Mouse (Mus musculus) liver, embryonic 14.5 days (tissue): ENCODE measurements around the gene Supt7l. TPM values are rescaled to one million over a fixed set of nuclear protein-coding genes. Genes with fewer than 3 reads are reported as not detected.
A peak's percentile ranks its signal among the peaks of the same experiment; 100 is the strongest.

Experiments
- ATAC-seq: fragments of 200-750 bp; cut with Nextera tagmentation; 2 replicates; pipeline ENCODE4 v1.8.0; 2017; ENCODE audit warnings: moderate number of reproducible peaks, mild to moderate bottlenecking, moderate library complexity; ENCODE audit not compliant: insufficient read depth
- DNase-seq, 3 experiments: peaks; one replicate each; pipeline ENCODE4 v3.0.0-alpha.2; 2012 to 2013; ENCODE audit warnings: low read depth in 3 of 3, low spot score in 3 of 3
- H3K27ac ChIP-seq: fragments of 300-500 bp; sonication (generic); 2 replicates; pipeline ENCODE4 v1.5.1; 2014; ENCODE audit warnings: moderate library complexity, mild to moderate bottlenecking, control low read depth, inconsistent platforms
- H3K27me3 ChIP-seq: fragments of 300-500 bp; sonication (generic); 2 replicates; pipeline ENCODE4 v1.6.1; 2014; ENCODE audit warnings: mild to moderate bottlenecking, low read length, moderate library complexity; ENCODE audit not compliant: control insufficient read depth, insufficient read depth
- H3K36me3 ChIP-seq: fragments of 300-500 bp; sonication (generic); replicated peaks from 2 replicates; pipeline ENCODE4 v1.6.1; 2014; ENCODE audit warnings: low read depth; ENCODE audit not compliant: control insufficient read depth, insufficient read depth
- H3K4me1 ChIP-seq, 2 experiments: fragments of 200-500 bp in 1 of 2; fragments of 300-500 bp in 1 of 2; sonication (generic) in 1 of 2; replicated peaks; 2 replicates each; pipeline ENCODE4 v1.6.1; 2012 to 2014; ENCODE audit warnings: antibody characterized with exemption in 1 of 2, inconsistent platforms in 1 of 2, low read length in 1 of 2; ENCODE audit not compliant: control insufficient read depth in 2 of 2, insufficient read depth in 2 of 2
- H3K4me2 ChIP-seq: fragments of 300-500 bp; sonication (generic); 2 replicates; pipeline ENCODE4 v1.6.1; 2014; ENCODE audit warnings: low read depth, mild to moderate bottlenecking, control low read depth, moderate library complexity
- H3K4me3 ChIP-seq, 2 experiments: fragments of 200-500 bp in 1 of 2; fragments of 300-500 bp in 1 of 2; sonication (generic) in 1 of 2; 2 replicates each; pipeline ENCODE4 v1.5.1; 2012 to 2014; ENCODE audit warnings: low read depth in 2 of 2, low read length in 2 of 2, mild to moderate bottlenecking in 2 of 2, control low read depth in 1 of 2, inconsistent platforms in 1 of 2, moderate library complexity in 1 of 2; ENCODE audit not compliant: insufficient read depth in 1 of 2
- H3K9ac ChIP-seq: fragments of 300-500 bp; sonication (generic); replicated peaks from 2 replicates; pipeline ENCODE4 v1.6.1; 2014; ENCODE audit warnings: mild to moderate bottlenecking, control low read depth, moderate library complexity
- H3K9me3 ChIP-seq: fragments of 300-500 bp; sonication (generic); 2 replicates; pipeline ENCODE4 v1.6.1; 2016; ENCODE audit warnings: low read length, mixed read lengths; ENCODE audit not compliant: control insufficient read depth
- CTCF ChIP-seq: IDR thresholded peaks from 2 replicates; pipeline ENCODE4 v1.5.1; 2016; ENCODE audit warnings: antibody characterized with exemption, low read depth, control low read depth
- EP300 ChIP-seq: IDR thresholded peaks from 2 replicates; pipeline ENCODE4 v1.6.1; 2016; ENCODE audit warnings: antibody characterized with exemption, low read depth
- WGBS: fragments of 180-500 bp; shearing (Covaris S2); extraction: QIAGEN DNeasy Blood & Tissue Kit; methylation state at CpG from one replicate; pipeline ENCODE4 v1.1.7; 2014; ENCODE audit not compliant: insufficient replicate concordance; 5-methylcytosine and 5-hydroxymethylcytosine counted together
- polyA plus RNA-seq, 2 experiments: library from polyadenylated mRNA; depleted of rRNA in 1 of 2; stranded (reverse) in 1 of 2; unstranded in 1 of 2; fragments of >200 nt; fragmentation: Nextera tagmentation in 1 of 2; extraction: Ambion mirVana in 1 of 2; gene quantifications; 2 replicates each; pipeline versions ENCODE4 v1.2.1 to v1.2.3; 2012 to 2014

The Supt7l gene
- polyA plus RNA-seq, 2 experiments = 3.3 to 6.0 TPM

DNA sequence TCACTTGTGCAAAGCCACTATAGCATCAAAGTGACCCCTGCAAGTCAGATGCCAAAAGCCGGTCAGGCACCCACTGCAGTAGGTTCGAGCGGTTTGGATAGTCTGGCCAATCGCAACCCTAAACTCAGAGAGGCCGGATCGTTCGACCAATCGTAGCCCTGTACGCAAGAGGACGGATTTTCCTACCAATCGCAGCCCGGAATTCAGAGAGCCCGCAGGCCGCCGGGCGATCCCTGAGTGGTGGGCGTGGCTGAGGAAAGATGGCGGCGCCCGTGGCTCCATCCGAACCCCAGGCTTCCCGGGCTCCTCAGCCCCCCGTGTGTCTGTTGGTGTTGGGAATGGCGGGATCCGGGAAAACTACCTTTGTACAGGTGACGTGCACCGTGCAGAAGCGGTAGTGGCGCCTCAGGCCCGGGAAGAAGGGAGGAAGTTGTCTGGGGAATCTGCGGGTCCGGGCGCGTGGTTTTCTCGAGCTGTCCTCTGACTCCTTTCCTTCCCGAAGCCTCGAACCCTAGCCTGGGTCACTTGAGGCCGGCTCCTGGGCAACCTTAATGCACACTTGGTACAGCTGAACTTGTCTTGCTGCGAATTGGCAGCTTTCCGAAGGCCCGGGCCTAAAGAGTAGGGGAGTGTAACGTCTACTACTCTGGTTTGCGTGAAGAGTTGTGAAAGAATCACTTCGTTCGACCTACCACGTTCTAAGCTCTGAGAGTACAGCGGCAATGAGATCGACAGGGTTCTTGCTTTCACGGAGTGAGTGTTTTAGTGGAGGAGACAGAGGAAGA is 32.9 kb downstream of the Supt7l start, which contains the start of gene Gpn1:
Gene Gpn1 (plus strand): TSS at position 229 of the 785 bp plus-strand sequence.
- WGBS = 1% methylated on average over 49 of the region's 49 CpGs

DNA sequence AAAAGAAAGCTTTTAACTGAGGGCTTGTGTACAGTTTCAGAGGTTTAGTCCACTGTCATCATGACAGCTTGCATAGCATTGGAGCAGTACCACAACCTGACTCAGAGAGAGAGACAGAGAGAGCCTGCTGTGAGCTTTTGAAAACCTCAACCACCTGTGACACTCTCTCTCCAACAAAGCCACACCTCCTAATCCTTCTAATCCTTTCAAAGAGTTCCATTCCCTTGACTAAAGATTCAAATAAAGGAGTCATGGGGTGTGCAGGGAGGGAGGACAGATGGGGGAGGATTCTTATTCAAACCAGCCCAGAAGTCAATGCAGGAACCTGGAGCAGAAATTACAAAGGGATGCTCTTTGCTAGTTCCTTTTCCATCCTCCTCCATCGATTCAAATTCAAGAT is 35.6 kb downstream of the Supt7l start:
- H3K36me3 ChIP-seq = peaks cover 1% of the 10 kb centered on the region
- no peak overlapping the region for H3K4me3 ChIP-seq
- no peak overlapping the region for H3K9ac ChIP-seq
- peaks cover 3 to 14% of the 10 kb centered on the region in 2 experiments; a peak in 3 of 4 replicates for H3K4me1 ChIP-seq
- H3K9me3 ChIP-seq = no peaks in the 10 kb centered on the region
- WGBS = 17% methylated on average over 1 of the region's 1 CpGs
- no peak overlapping the region for H3K4me2 ChIP-seq
- H3K27me3 ChIP-seq = no peaks in the 10 kb centered on the region
- DNase-seq (no peak), ATAC-seq (no peak)
- no peak overlapping the region for H3K27ac ChIP-seq
- TF ChIP-seq EP300 (no peak), CTCF (no peak)

More for the DNA sequence above, 32.9 kb downstream of the Supt7l start, which contains the start of gene Gpn1:
- no peak for TF ChIP-seq CTCF
- TF ChIP-seq EP300 = no peak
- DNase-seq (peak; percentile 81 to 84 (median 83)), ATAC-seq (peak; percentile 99)
- Histone ChIP-seq H3K9ac (peak within 1 kb of the TSS; percentile 76), H3K36me3 (peaks cover 4% of the 10 kb centered on the region), H3K27me3 (no peaks in the 10 kb centered on the region), H3K9me3 (no peaks in the 10 kb centered on the region), H3K27ac (no peak within 1 kb of the TSS), H3K4me1 (peaks cover 3 to 14% of the 10 kb centered on the region in 2 experiments; a peak in 3 of 4 replicates), H3K4me2 (peak within 1 kb of the TSS; percentile 90), H3K4me3 (peak within 1 kb of the TSS; percentile 91 to 99)

DNA sequence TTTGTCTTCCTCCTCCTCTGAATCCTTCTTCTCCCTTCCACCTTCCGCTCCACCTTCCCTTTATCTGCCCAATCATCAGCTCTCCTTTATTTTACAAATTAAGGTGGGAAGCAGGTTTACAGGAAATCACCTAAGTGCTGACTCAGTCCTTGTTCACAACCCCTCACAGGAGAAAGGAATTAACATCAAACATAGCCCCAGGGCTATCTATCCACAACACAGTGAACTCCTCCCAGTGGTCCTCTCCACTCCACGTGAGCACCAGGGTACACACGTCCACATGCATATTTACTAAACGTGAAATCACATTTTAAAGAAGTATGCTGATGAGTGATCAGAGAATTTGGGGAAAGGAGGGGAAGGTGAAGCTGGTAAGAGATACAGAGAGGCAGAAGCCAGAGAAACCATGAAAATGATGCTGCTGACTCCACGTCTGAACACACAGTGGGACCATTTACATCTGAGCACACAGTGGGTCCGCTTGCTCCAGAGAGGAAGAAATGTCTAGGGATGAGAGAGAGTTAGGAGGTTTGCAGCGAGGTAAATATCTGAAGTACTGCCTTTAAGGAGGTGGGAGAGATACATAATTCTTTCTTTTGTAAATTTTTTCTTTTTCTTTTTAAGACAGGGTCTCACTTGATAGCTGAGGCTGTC is 38.4 kb downstream of the Supt7l start:
- Histone ChIP-seq H3K9me3 (no peaks in the 10 kb centered on the region), H3K4me1 (peaks cover 0 to 3% of the 10 kb centered on the region in 2 experiments; a peak in 2 of 4 replicates), H3K27ac (no peak overlapping the region), H3K36me3 (no peaks in the 10 kb centered on the region), H3K27me3 (no peaks in the 10 kb centered on the region), H3K4me2 (no peak overlapping the region), H3K9ac (no peak overlapping the region), H3K4me3 (no peak overlapping the region)
- 43% methylated on average over 7 of the region's 7 CpGs for WGBS
- DNase-seq = no peak
- ATAC-seq = no peak
- TF ChIP-seq CTCF = no peak

DNA sequence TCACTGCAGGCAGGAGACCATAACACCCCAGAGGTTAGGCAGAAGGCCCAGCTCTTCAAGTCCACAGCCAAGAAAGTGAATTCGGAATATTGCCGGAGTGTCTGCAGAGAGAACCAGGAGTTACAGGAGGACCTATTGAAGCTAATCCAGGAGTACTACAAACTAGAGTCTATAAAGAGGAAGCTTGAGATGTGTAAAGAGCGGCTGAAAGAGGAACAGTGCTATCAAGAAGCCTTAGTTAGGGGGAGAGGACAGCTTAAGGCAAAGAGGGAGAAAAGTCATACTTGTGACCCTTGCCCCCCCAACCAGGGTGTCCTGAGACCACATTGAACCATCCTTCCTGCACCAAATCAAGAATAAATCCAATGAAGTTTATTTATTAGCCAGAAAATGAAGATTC is 39.7 kb downstream of the Supt7l start:
- no peak for ATAC-seq
- H3K9me3 ChIP-seq = no peaks in the 10 kb centered on the region
- DNase-seq = no peak
- no peaks in the 10 kb centered on the region for H3K36me3 ChIP-seq
- H3K27ac ChIP-seq = no peak overlapping the region
- TF ChIP-seq EP300 = no peak
- TF ChIP-seq CTCF = no peak
- H3K4me2 ChIP-seq = no peak overlapping the region
- 66% methylated on average over 3 of the region's 3 CpGs for WGBS
- H3K27me3 ChIP-seq = no peaks in the 10 kb centered on the region
- no peaks in the 10 kb centered on the region for H3K4me1 ChIP-seq
- no peak overlapping the region for H3K4me3 ChIP-seq
- no peak overlapping the region for H3K9ac ChIP-seq

DNA sequence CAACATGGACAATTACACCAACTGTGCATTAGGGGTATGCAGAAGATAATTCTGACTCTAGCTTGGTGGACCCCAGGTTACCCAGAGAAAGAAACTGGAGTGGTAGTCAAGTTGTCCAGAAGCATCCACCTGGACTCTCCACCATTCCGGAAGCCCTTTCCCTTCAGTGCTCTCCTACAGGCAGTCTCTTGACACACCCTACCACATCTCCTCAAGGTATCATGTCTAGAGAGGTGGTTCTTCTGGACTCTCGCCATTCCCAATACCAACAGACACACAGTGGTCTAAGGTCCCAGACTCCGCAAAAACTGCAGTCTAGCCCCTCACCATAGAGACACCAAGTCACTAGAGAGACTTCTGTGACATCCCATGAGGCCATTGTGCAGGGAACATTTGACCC is 42.2 kb downstream of the Supt7l start, which contains the start of gene 4930548H24Rik:
Gene 4930548H24Rik (plus strand): TSS at position 301 of the 400 bp plus-strand sequence.
- Histone ChIP-seq H3K9me3 (no peaks in the 10 kb centered on the region), H3K36me3 (peaks cover 2% of the 10 kb centered on the region), H3K27me3 (no peaks in the 10 kb centered on the region), H3K9ac (no peak within 1 kb of the TSS), H3K4me3 (no peak within 1 kb of the TSS), H3K27ac (no peak within 1 kb of the TSS), H3K4me1 (no peaks in the 10 kb centered on the region), H3K4me2 (no peak within 1 kb of the TSS)
- ATAC-seq = no peak
- no peak for DNase-seq
- TF ChIP-seq EP300 (no peak), CTCF (no peak)
- 80% methylated on average over 3 of the region's 3 CpGs for WGBS
